Mouse (Mus musculus): Measurements from ENCODE around the gene Tbc1d32.
"Not testable (repeated sequence)": the region's sequence is repeated elsewhere in the genome, so short reads cannot be mapped to it uniquely, and the experiment has no call there.

Tbc1d32 gene

GRCm38 (mm10) chr10:56228568-56229209 is at the start of gene Tbc1d32:
TSS of gene Tbc1d32 (minus strand) at chr10:56228689.
- DNase-seq, result peak; percentile 95

- peak; percentile 5 for DNase-seq
Measured at GRCm38 (mm10) chr10:56227771-56228275, 666 bp downstream of the Tbc1d32 start.

- no peak for DNase-seq
Measured at GRCm38 (mm10) chr10:56215797-56216196, 12.7 kb downstream of the Tbc1d32 start.

- no peak for DNase-seq
Measured at GRCm38 (mm10) chr10:56210343-56210742, 18.1 kb downstream of the Tbc1d32 start.

GRCm38 (mm10) chr10:56206802-56207404 is 21.6 kb downstream of the Tbc1d32 start:
- no peak for DNase-seq

GRCm38 (mm10) chr10:56204348-56204747 is 24.1 kb downstream of the Tbc1d32 start:
- no peak for DNase-seq

- no peak for DNase-seq
Measured at GRCm38 (mm10) chr10:56199902-56200301, 28.6 kb downstream of the Tbc1d32 start.

- no peak for DNase-seq
Measured at GRCm38 (mm10) chr10:56198691-56199090, 29.8 kb downstream of the Tbc1d32 start.

- DNase-seq, result no peak
Measured at GRCm38 (mm10) chr10:56194310-56194709, 34.2 kb downstream of the Tbc1d32 start.

- DNase-seq, result no peak
Measured at GRCm38 (mm10) chr10:56181727-56182126, 46.8 kb downstream of the Tbc1d32 start.

- peak; percentile 9 for DNase-seq
Measured at GRCm38 (mm10) chr10:56173184-56173583, 55.3 kb downstream of the Tbc1d32 start.

GRCm38 (mm10) chr10:56167721-56168120 is 60.8 kb downstream of the Tbc1d32 start:
- not testable (repeated sequence) for DNase-seq

- no peak for DNase-seq
Measured at GRCm38 (mm10) chr10:56165758-56166157, 62.7 kb downstream of the Tbc1d32 start.

GRCm38 (mm10) chr10:56164411-56164810 is 64.1 kb downstream of the Tbc1d32 start:
- DNase-seq, result no peak

GRCm38 (mm10) chr10:56158748-56159147 is 69.7 kb downstream of the Tbc1d32 start:
- DNase-seq, result no peak

- no peak for DNase-seq
Measured at GRCm38 (mm10) chr10:56158207-56158606, 70.3 kb downstream of the Tbc1d32 start.

- DNase-seq, result no peak
Measured at GRCm38 (mm10) chr10:56156956-56157355, 71.5 kb downstream of the Tbc1d32 start.

GRCm38 (mm10) chr10:56148920-56149319 is 79.6 kb downstream of the Tbc1d32 start:
- DNase-seq, result no peak

- no peak for DNase-seq
Measured at GRCm38 (mm10) chr10:56137191-56137590, 91.3 kb downstream of the Tbc1d32 start.

- DNase-seq, result no peak
Measured at GRCm38 (mm10) chr10:56129642-56130041, 98.8 kb downstream of the Tbc1d32 start.

- no peak for DNase-seq
Measured at GRCm38 (mm10) chr10:56126972-56127371, 101.5 kb downstream of the Tbc1d32 start.

GRCm38 (mm10) chr10:56115636-56116180 is 112.8 kb downstream of the Tbc1d32 start:
- DNase-seq, result peak; percentile 31

GRCm38 (mm10) chr10:56114951-56115635 is 113.4 kb downstream of the Tbc1d32 start:
- peak; percentile 75 for DNase-seq

- no peak for DNase-seq
Measured at GRCm38 (mm10) chr10:56106996-56107334, 121.5 kb downstream of the Tbc1d32 start.

All from kidney, postnatal 10 days (tissue).